Mouse (Mus musculus) limb, embryonic 10.5 days (tissue): ENCODE data around the gene Pla1a. TPM values are rescaled to one million over a fixed set of nuclear protein-coding genes. Genes with fewer than 3 reads are reported as not detected.
"Not testable (repeated sequence)": the region's sequence is repeated elsewhere in the genome, so short reads cannot be mapped to it uniquely, and the experiment has no call there.

Experiments
- DNase-seq: peaks from one replicate; pipeline ENCODE4 v3.0.0-alpha.2; 2017; ENCODE audit warnings: low spot score
- H3K27ac ChIP-seq: fragments of 300-500 bp; sonication (generic); 2 replicates; pipeline ENCODE4 v1.5.1; 2016; ENCODE audit warnings: mild to moderate bottlenecking
- H3K27me3 ChIP-seq: fragments of 300-500 bp; sonication (generic); 2 replicates; pipeline ENCODE4 v1.6.1; 2016; ENCODE audit warnings: low read depth, mild to moderate bottlenecking; ENCODE audit not compliant: poor library complexity, severe bottlenecking
- H3K36me3 ChIP-seq: fragments of 300-500 bp; sonication (generic); 2 replicates; pipeline ENCODE4 v1.6.1; 2016; ENCODE audit warnings: mild to moderate bottlenecking, moderate library complexity
- H3K4me1 ChIP-seq: fragments of 300-500 bp; sonication (generic); 2 replicates; pipeline ENCODE4 v1.6.1; 2016
- H3K4me3 ChIP-seq: fragments of 300-500 bp; sonication (generic); 2 replicates; pipeline ENCODE4 v1.5.1; 2016; ENCODE audit warnings: mild to moderate bottlenecking, moderate library complexity
- H3K9me3 ChIP-seq: fragments of 300-500 bp; sonication (generic); replicated peaks from 2 replicates; pipeline ENCODE4 v1.6.1; 2016; ENCODE audit warnings: mild to moderate bottlenecking
- WGBS: fragments of 180-500 bp; shearing (Covaris S2); methylation state at CpG from one replicate; pipeline ENCODE4 v1.1.7; 2016; 5-methylcytosine and 5-hydroxymethylcytosine counted together
- polyA plus RNA-seq: library from polyadenylated mRNA; unstranded; fragments of >200 nt; fragmentation: Nextera tagmentation; extraction: Ambion mirVana; gene quantifications from 2 replicates; pipeline ENCODE4 v1.2.1, GENCODE M21; 2016

Gene Pla1a
- 0.11 TPM in 1 of 2 replicates, not detected in the other for polyA plus RNA-seq

GRCm38 (mm10) chr16:38432498-38433425, at the start of gene Pla1a:
Gene Pla1a (minus strand): TSS chr16:38433145.
- H3K4me3 ChIP-seq: no peak within 1 kb of the TSS
- no peaks in the 10 kb centered on the region for H3K9me3 ChIP-seq
- H3K27ac ChIP-seq: no peak within 1 kb of the TSS
- 89% methylated on average over 11 of the region's 11 CpGs for WGBS
- H3K36me3 ChIP-seq: no peaks in the 10 kb centered on the region
- peaks cover 11% of the 10 kb centered on the region; the same call in 1 of the 2 replicates for H3K4me1 ChIP-seq
- H3K27me3 ChIP-seq: no peaks in the 10 kb centered on the region
- no peak for DNase-seq

GRCm38 (mm10) chr16:38481327-38481726, 48.4 kb upstream of the Pla1a start:
- no peak overlapping the region for H3K4me3 ChIP-seq
- 81% methylated on average over 4 of the region's 4 CpGs for WGBS
- H3K4me1 ChIP-seq: peaks cover 20% of the 10 kb centered on the region
- no peaks in the 10 kb centered on the region for H3K9me3 ChIP-seq
- H3K27ac ChIP-seq: no peak overlapping the region
- peaks cover 42% of the 10 kb centered on the region for H3K27me3 ChIP-seq
- no peaks in the 10 kb centered on the region for H3K36me3 ChIP-seq
- DNase-seq: no peak

- H3K4me3 ChIP-seq: no peak overlapping the region
- peaks cover 23% of the 10 kb centered on the region for H3K27me3 ChIP-seq
- no peaks in the 10 kb centered on the region for H3K9me3 ChIP-seq
- H3K4me1 ChIP-seq: peaks cover 15% of the 10 kb centered on the region
- no peak overlapping the region for H3K27ac ChIP-seq
- 92% methylated on average over 3 of the region's 3 CpGs for WGBS
- DNase-seq: no peak
- H3K36me3 ChIP-seq: no peaks in the 10 kb centered on the region
These were observed 45.4 kb upstream of the Pla1a start for GRCm38 (mm10) chr16:38478296-38478695.

DNA sequence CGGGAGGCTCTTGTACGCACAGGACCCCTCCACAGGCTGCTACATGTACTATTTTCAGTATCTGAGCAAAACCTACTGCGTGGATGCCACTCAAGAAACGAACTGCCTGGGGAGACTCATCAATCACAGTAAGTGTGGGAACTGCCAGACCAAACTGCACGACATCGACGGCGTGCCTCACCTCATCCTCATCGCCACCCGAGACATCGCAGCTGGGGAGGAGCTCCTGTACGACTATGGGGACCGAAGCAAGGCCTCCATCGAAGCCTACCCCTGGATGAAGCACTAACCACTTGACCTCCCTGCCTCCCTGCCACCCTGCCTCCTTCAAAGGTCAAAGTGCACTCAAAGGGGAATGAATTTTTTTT, 44.3 kb upstream of the Pla1a start:
- Histone ChIP-seq H3K27ac (peak overlapping the region; percentile 75; the same call in 1 of the 2 replicates), H3K27me3 (peaks cover 12% of the 10 kb centered on the region), H3K4me3 (peak overlapping the region; percentile 49), H3K4me1 (peaks cover 11% of the 10 kb centered on the region)
- DNase-seq, H3K36me3 ChIP-seq, H3K9me3 ChIP-seq: not testable (repeated sequence)
- 35% methylated on average over 14 of the region's 14 CpGs for WGBS

- Histone ChIP-seq H3K36me3 (no peaks in the 10 kb centered on the region), H3K27ac (peak overlapping the region; percentile 75), H3K9me3 (no peaks in the 10 kb centered on the region), H3K4me1 (peaks cover 11% of the 10 kb centered on the region), H3K4me3 (peak overlapping the region; percentile 49), H3K27me3 (peaks cover 6% of the 10 kb centered on the region; the same call in 1 of the 2 replicates)
- WGBS: 10% methylated on average over 34 of the region's 34 CpGs
- peak; percentile 67 for DNase-seq
These were observed 43.6 kb upstream of the Pla1a start for GRCm38 (mm10) chr16:38476312-38477240.

GRCm38 (mm10) chr16:38475681-38476311, 42.9 kb upstream of the Pla1a start:
- DNase-seq: no peak
- 57% methylated on average over 4 of the region's 4 CpGs for WGBS
- Histone ChIP-seq H3K9me3 (no peaks in the 10 kb centered on the region), H3K4me3 (no peak overlapping the region; the same call in 1 of the 2 replicates), H3K27me3 (0 out of 2 replicates have a peak, but pooled peaks cover 3% of the 10 kb centered on the region), H3K36me3 (no peaks in the 10 kb centered on the region), H3K4me1 (peaks cover 11% of the 10 kb centered on the region), H3K27ac (no peak overlapping the region)

GRCm38 (mm10) chr16:38474677-38475286, 41.8 kb upstream of the Pla1a start:
- peaks cover 11% of the 10 kb centered on the region for H3K4me1 ChIP-seq
- H3K36me3 ChIP-seq: no peaks in the 10 kb centered on the region
- 87% methylated on average over 9 of the region's 9 CpGs for WGBS
- no peak overlapping the region for H3K4me3 ChIP-seq
- no peak for DNase-seq
- 0 out of 2 replicates have a peak, but pooled peaks cover 3% of the 10 kb centered on the region for H3K27me3 ChIP-seq
- H3K9me3 ChIP-seq: no peaks in the 10 kb centered on the region
- no peak overlapping the region for H3K27ac ChIP-seq

DNA sequence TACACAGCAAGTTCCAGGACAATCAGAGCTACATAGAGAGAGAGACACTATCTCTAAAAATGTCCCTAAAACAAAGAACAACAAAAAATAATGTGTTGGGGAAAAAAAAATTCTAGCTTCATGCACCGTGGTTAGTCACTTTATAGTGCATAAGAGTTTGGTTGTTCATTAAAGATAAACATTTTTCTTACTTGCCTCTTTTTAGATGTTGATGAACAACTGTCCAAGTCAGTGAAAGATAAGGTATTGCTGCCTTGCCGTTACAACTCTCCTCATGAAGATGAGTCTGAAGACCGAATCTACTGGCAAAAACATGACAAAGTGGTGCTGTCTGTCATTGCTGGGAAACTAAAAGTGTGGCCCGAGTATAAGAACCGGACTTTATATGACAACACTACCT, 40.7 kb upstream of the Pla1a start:
- Histone ChIP-seq H3K4me1 (peaks cover 11% of the 10 kb centered on the region), H3K27me3 (0 out of 2 replicates have a peak, but pooled peaks cover 3% of the 10 kb centered on the region), H3K36me3 (no peaks in the 10 kb centered on the region), H3K27ac (no peak overlapping the region), H3K4me3 (no peak overlapping the region), H3K9me3 (no peaks in the 10 kb centered on the region)
- whole genome bisulfite sequencing: 94% methylated on average over 5 of the region's 5 CpGs
- DNase-seq: no peak

DNA sequence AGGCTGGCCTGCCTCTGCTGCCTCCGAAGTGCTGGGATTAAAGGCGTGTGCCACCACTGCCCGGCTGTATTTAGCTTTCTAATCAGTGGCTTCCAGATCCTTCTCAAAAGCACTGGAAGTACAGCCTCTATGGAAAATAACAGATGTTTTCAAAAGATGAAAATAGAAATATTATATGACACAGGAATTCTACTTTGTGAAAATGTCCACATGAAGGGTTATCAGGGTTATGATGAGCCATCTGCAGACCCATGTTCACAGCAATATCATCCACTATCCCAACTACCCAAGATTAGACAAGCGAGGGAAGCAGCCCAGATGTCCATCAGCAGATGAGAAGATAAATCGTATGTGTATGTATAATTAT, 39.5 kb upstream of the Pla1a start:
- 91% methylated on average over 5 of the region's 5 CpGs for WGBS
- Histone ChIP-seq H3K9me3 (no peaks in the 10 kb centered on the region), H3K27ac (no peak overlapping the region), H3K36me3 (no peaks in the 10 kb centered on the region), H3K27me3 (no peaks in the 10 kb centered on the region), H3K4me3 (no peak overlapping the region), H3K4me1 (peaks cover 11% of the 10 kb centered on the region)
- DNase-seq: no peak

DNA sequence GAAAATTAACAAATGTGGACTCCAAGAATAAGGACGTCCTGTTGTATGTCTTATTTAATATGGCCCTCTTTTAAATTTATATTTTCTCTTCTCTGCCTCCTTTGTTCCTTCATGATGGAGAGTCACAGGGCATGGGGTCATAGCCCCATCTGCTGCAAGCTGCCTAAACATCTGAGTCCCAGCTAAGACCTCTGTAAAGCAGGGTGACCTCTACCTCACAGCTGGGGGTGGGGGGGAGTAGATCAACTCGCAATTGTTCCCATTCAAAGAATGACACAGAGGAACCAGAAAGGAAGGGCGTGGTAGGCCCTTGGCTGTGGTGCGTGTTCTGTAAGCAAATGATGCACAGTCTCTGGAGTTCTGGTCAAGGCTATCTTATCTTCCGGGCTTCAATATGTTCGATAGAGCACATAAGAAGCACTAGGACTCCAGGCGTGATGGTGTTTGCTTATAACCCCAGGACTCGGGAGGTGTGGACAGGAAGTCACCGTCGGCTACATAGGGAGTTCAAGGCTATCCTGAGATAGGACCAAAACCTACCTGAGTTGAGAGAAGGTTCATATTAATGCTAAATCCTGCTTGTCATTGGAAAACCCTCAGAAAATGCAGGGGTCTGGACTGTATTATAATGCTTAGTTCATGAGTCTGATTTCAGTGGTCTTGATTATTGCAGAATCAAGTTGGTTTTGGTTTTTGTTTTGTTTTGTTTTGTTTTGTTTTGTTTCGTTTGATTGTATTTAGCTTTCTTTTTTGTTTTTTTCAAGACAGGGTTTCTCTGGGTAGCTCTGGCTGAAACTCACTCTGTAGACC, 39.0 kb upstream of the Pla1a start:
- Histone ChIP-seq H3K27ac (no peak overlapping the region), H3K27me3 (no peaks in the 10 kb centered on the region), H3K4me1 (peaks cover 8% of the 10 kb centered on the region), H3K9me3 (no peaks in the 10 kb centered on the region), H3K4me3 (no peak overlapping the region), H3K36me3 (no peaks in the 10 kb centered on the region)
- WGBS: 85% methylated on average over 11 of the region's 11 CpGs
- DNase-seq: no peak

- H3K9me3 ChIP-seq: no peaks in the 10 kb centered on the region
- WGBS: 76% methylated on average over 8 of the region's 8 CpGs
- no peaks in the 10 kb centered on the region for H3K27me3 ChIP-seq
- no peak overlapping the region for H3K27ac ChIP-seq
- H3K4me1 ChIP-seq: no peaks in the 10 kb centered on the region
- no peak overlapping the region for H3K4me3 ChIP-seq
- no peaks in the 10 kb centered on the region for H3K36me3 ChIP-seq
- no peak for DNase-seq
These were observed 36.5 kb upstream of the Pla1a start for GRCm38 (mm10) chr16:38469437-38469836.
